Comparison of ENCODE assay signal across 26 mouse cellular contexts in the genomic region with DNA sequence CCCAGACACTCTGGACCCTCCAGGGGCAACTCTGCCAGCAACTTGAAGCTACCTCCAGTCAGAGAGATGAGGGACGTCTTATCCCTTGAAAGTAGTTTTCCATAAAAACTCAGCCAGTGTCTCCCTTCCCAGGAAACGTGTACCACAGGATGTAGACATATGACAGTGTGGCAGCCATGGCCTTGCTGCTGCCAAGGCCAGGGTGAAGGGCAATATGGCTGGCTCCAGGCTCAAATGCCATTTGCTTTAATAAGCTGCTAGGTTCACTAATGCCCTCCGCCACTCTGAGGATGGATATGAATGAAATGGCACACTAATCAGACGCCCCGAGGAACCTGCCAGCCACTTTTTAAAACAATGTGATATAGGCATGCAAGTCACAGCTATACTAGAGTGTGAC.
"Had no signal": no experiment of that assay in that cellular context is flagged by ENCODE, and none has a peak within 500 bp of the region (broad histone marks: within the 10 kb centered on the region; RNA-seq: fewer than 3 reads in every experiment).

No protein-coding gene starts in this region.

- H3K27me3 ChIP-seq: hindbrain, embryonic 12.5 days; hindbrain, embryonic 15.5 days; liver, embryonic 12.5 days had no signal

- H3K27ac ChIP-seq: gastrocnemius, adult 2 months; heart, embryonic 10.5 days; hindbrain, embryonic 10.5 days; hindbrain, embryonic 12.5 days; hindbrain, embryonic 15.5 days; hindbrain, postnatal 0 days; kidney, embryonic 15.5 days; kidney, postnatal 0 days; limb, embryonic 13.5 days; limb, embryonic 15.5 days; liver, embryonic 12.5 days; liver, embryonic 14.5 days had no signal

- H3K4me1 ChIP-seq: heart, embryonic 10.5 days; heart, embryonic 12.5 days; hindbrain, embryonic 12.5 days; hindbrain, embryonic 15.5 days; kidney, embryonic 15.5 days; limb, embryonic 13.5 days; liver, embryonic 12.5 days had no signal

- H3K36me3 ChIP-seq: heart, embryonic 10.5 days; heart, embryonic 12.5 days; hindbrain, embryonic 10.5 days; hindbrain, embryonic 12.5 days; hindbrain, embryonic 15.5 days; kidney, embryonic 15.5 days; limb, embryonic 13.5 days; limb, embryonic 15.5 days; liver, embryonic 12.5 days had no signal

- H3K4me3 ChIP-seq: gastrocnemius, adult 2 months; heart, embryonic 10.5 days; heart, embryonic 12.5 days; hindbrain, embryonic 10.5 days; hindbrain, embryonic 12.5 days; hindbrain, embryonic 15.5 days; kidney, embryonic 15.5 days; limb, embryonic 13.5 days; limb, embryonic 15.5 days; liver, embryonic 12.5 days had no signal

- DNase-seq: gastrocnemius, adult 2 months; gastrocnemius, postnatal 10 days; gastrocnemius, postnatal 25 days; heart, adult 18-20 months; heart, postnatal 10 days; heart, postnatal 4 days; kidney, adult 11 months; kidney, adult 2 months; kidney, adult 9 months; kidney, postnatal 14 days; kidney, postnatal 36 days; layer of hippocampus, adult 9-11 months; layer of hippocampus, postnatal 36 days; left cerebral cortex, postnatal 4 days had no signal
